Mouse (Mus musculus) adrenal gland, postnatal 14 days (tissue): ENCODE data around the gene Tctex1d2. TPM values are rescaled to one million over a fixed set of nuclear protein-coding genes. Genes with fewer than 3 reads are reported as not detected.

Experiments used
- DNase-seq: peaks from one replicate; pipeline ENCODE4 v3.0.0; 2021; ENCODE audit warnings: mixed read lengths
- total RNA-seq: library from RNA; stranded (reverse); gene quantifications from 2 replicates; pipeline ENCODE4 v1.2.3, GENCODE M21; 2021

Gene Tctex1d2
- total RNA-seq, 1 experiment from 2014 or later = 6.8 TPM

- DNase-seq = no peak
These were observed 50.1 kb downstream of the Tctex1d2 start for GRCm38 (mm10) chr16:32469404-32470105.

- no peak for DNase-seq
These were observed 52.9 kb downstream of the Tctex1d2 start for GRCm38 (mm10) chr16:32472276-32473015.

DNA sequence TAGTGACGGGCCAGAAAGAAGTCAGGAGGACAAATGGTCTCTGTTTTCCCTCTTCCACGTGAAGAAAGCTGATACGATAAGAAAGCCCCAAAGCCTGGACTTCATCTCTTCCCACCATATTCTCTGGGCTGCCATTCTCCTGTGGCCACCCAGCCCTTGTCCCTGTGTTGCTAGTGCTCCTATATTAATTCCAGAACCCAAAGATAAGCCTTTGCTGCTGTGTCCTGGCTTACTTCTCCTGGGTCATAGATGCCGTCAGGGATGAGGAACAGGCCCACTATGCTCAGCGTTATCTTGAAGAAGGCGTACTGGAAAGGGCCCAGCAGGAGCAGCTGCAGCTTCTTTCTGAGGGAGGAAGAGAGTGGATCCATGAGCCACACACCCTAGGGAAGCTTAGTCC, 57.8 kb downstream of the Tctex1d2 start:
- no peak for DNase-seq

Other genes with a start within 250 kb of the Tctex1d2 start
- gene Bex6, start 239.9 kb upstream of the Tctex1d2 start, total RNA-seq = not detected in 2 replicates
- 17.6 and 18.4 TPM in 2 replicates for gene Fbxo45, start 172.5 kb upstream of the Tctex1d2 start, total RNA-seq
- 13.9 and 16.7 TPM in 2 replicates for gene Wdr53, start 172.5 kb upstream of the Tctex1d2 start, total RNA-seq
- gene Smco1, start 148.2 kb upstream of the Tctex1d2 start, total RNA-seq = not detected in 2 replicates
- 22.2 and 22.8 TPM in 2 replicates for gene Rnf168, start 142.2 kb upstream of the Tctex1d2 start, total RNA-seq
- 50.3 and 55.2 TPM in 2 replicates for gene Ubxn7, start 87.4 kb upstream of the Tctex1d2 start, total RNA-seq
- not detected in 2 replicates for gene Tm4sf19, start 19.2 kb upstream of the Tctex1d2 start, total RNA-seq
- 75.6 and 77.2 TPM in 2 replicates for gene Pcyt1a, start 11.2 kb downstream of the Tctex1d2 start, total RNA-seq
- not detected in 2 replicates for gene Slc51a, start 68.2 kb downstream of the Tctex1d2 start, total RNA-seq
- gene Zdhhc19, start 76.6 kb downstream of the Tctex1d2 start, total RNA-seq = not detected in 2 replicates
- gene Tfrc, start 189.2 kb downstream of the Tctex1d2 start, total RNA-seq = 181 and 285 TPM in 2 replicates
- gene Tnk2, start 224.2 kb downstream of the Tctex1d2 start, total RNA-seq = 48.5 and 55.4 TPM in 2 replicates